Mouse (Mus musculus): Measurements from ENCODE around the gene Kif12. TPM values are rescaled to one million over a fixed set of nuclear protein-coding genes. Genes with fewer than 3 reads are reported as not detected.

The Kif12 gene
- total RNA-seq, 1 experiment = not detected

DNA sequence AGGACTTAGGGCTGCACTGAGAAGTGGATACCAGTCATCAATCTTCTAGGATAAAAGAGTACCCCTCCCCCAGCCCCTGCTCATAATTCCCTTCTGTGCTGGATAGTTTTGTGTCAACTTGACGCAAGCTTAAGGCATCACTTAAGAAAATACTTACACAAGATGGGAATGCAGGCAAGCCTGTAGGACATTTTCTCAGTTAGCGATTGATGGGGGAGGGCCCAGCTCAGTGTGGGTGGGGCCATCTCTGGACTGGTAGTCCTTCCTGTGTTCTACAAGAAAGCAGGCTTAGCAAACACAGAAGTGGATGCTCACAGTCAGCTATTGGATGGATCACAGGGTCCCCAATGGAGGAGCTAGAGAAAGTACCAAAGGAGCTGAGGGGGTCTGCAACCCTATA lies 22.4 kb upstream of the Kif12 start:
- in situ Hi-C loops (cut with MboI; ENCODE audit: low sequenced_read_pairs in 2 of 2, unreplicated experiment in 2 of 2) = no loop called here
- H3K4me1 ChIP-seq (ENCODE audit: control insufficient read depth in 2 of 2, insufficient read depth in 2 of 2, low read length in 2 of 2, poor library complexity in 1 of 2) = no peaks in the 10 kb centered on the region
- no peaks in the 10 kb centered on the region for H3K9me3 ChIP-seq (ENCODE audit: control insufficient read depth, insufficient read depth, low read depth, low read length)
- no peak for TF ChIP-seq MAFK (IDR thresholded peaks at IDR 0.05; ENCODE audit: insufficient read depth, low read depth, low read length)
- no peak for TF ChIP-seq CHD2 (IDR thresholded peaks at IDR 0.05; ENCODE audit: low read depth, low read length)
- TF ChIP-seq HCFC1 (IDR thresholded peaks at IDR 0.05; ENCODE audit: borderline replicate concordance, insufficient read depth, low read length) = no peak
- TF ChIP-seq ZNF384 (IDR thresholded peaks at IDR 0.05; ENCODE audit: low read depth, low read length) = no peak
- no peak for TF ChIP-seq ZC3H11A (IDR thresholded peaks at IDR 0.05; ENCODE audit: borderline replicate concordance, low read depth, low read length)
- H3K36me3 ChIP-seq (ENCODE audit: control insufficient read depth, insufficient read depth, low read length, poor library complexity, severe bottlenecking) = no peaks in the 10 kb centered on the region
- no peak overlapping the region for H3K27ac ChIP-seq (ENCODE audit: insufficient read depth, low read depth, low read length, poor library complexity, severe bottlenecking)
- DNase-seq (ENCODE audit: low read depth, low spot score) = no peak
- H3K9ac ChIP-seq (ENCODE audit: insufficient read depth, low read depth, low read length, poor library complexity, severe bottlenecking) = no peak overlapping the region
- H3K4me3 ChIP-seq (ENCODE audit: insufficient read depth in 1 of 2, low read depth in 1 of 2, low read length in 2 of 2, poor library complexity in 1 of 2, severe bottlenecking in 1 of 2) = no peak overlapping the region

DNA sequence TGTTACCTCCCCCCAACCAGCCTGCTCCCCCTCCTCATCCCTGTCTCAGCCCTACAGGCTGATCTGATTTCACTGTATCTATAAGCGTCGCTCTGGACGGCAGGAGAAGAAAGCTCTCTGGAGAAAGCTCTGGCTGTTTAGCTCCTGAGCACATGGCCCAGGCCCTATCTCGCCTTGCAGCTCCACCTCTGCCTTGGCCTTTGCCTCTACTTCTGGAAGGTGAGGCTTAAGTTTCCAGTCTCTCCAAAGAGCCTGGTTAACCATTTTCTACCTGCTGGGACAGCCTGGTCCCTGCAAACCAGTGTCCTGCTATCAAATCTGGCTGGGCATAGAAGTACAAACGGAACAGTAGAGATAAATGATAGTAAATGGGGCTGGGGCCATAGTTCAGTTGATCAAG lies 19.7 kb upstream of the Kif12 start:
- no peaks in the 10 kb centered on the region for H3K4me1 ChIP-seq (ENCODE audit: control insufficient read depth in 2 of 2, insufficient read depth in 2 of 2, low read length in 2 of 2, poor library complexity in 1 of 2)
- no peak overlapping the region for H3K4me3 ChIP-seq (ENCODE audit: insufficient read depth in 1 of 2, low read depth in 1 of 2, low read length in 2 of 2, poor library complexity in 1 of 2, severe bottlenecking in 1 of 2)
- no peak for DNase-seq (ENCODE audit: low read depth, low spot score)
- in situ Hi-C loops (cut with MboI; ENCODE audit: low sequenced_read_pairs in 2 of 2, unreplicated experiment in 2 of 2) = no loop called here
- no peak overlapping the region for H3K9ac ChIP-seq (ENCODE audit: insufficient read depth, low read depth, low read length, poor library complexity, severe bottlenecking)
- no peaks in the 10 kb centered on the region for H3K9me3 ChIP-seq (ENCODE audit: control insufficient read depth, insufficient read depth, low read depth, low read length)
- no peak for TF ChIP-seq MAFK (IDR thresholded peaks at IDR 0.05; ENCODE audit: insufficient read depth, low read depth, low read length)
- no peak for TF ChIP-seq CHD2 (IDR thresholded peaks at IDR 0.05; ENCODE audit: low read depth, low read length)
- TF ChIP-seq ZC3H11A (IDR thresholded peaks at IDR 0.05; ENCODE audit: borderline replicate concordance, low read depth, low read length) = no peak
- TF ChIP-seq HCFC1 (IDR thresholded peaks at IDR 0.05; ENCODE audit: borderline replicate concordance, insufficient read depth, low read length) = no peak
- no peak for TF ChIP-seq ZNF384 (IDR thresholded peaks at IDR 0.05; ENCODE audit: low read depth, low read length)
- H3K36me3 ChIP-seq (ENCODE audit: control insufficient read depth, insufficient read depth, low read length, poor library complexity, severe bottlenecking) = no peaks in the 10 kb centered on the region
- H3K27ac ChIP-seq (ENCODE audit: insufficient read depth, low read depth, low read length, poor library complexity, severe bottlenecking) = no peak overlapping the region

DNA sequence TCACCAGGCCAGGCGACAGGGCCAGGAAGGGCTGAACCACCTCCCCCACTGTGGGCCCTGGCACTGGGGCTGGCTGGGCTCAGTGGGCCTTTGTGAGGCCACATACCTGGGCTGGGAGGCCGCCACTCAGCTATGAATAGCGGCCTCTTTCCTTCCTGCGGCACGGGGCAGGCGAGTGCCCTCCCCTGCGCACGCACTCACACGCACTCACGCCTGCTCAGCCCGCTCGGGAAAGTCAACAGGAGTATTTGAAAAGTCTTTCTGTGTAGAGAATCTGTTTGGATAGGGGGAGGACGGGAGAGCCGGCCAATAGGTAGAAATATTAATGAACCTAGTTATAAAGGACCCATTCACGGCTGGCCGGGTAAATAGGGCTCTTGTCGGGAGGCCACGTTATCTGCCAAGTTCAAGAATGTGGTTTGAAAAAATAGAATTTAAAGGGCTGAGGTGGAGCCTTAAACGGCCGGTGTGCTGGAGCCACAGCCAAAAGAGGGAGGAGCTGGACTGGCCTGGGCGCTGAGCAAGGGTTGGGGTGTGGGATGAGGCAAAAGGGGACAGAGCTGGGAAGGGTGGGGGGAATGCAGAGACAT lies 14.4 kb upstream of the Kif12 start:
- Histone ChIP-seq H3K4me3 (ENCODE audit: insufficient read depth in 1 of 2, low read depth in 1 of 2, low read length in 2 of 2, poor library complexity in 1 of 2, severe bottlenecking in 1 of 2) (no peak overlapping the region), H3K36me3 (ENCODE audit: control insufficient read depth, insufficient read depth, low read length, poor library complexity, severe bottlenecking) (no peaks in the 10 kb centered on the region), H3K27ac (ENCODE audit: insufficient read depth, low read depth, low read length, poor library complexity, severe bottlenecking) (no peak overlapping the region), H3K9me3 (ENCODE audit: control insufficient read depth, insufficient read depth, low read depth, low read length) (no peaks in the 10 kb centered on the region), H3K9ac (ENCODE audit: insufficient read depth, low read depth, low read length, poor library complexity, severe bottlenecking) (no peak overlapping the region), H3K4me1 (ENCODE audit: control insufficient read depth in 2 of 2, insufficient read depth in 2 of 2, low read length in 2 of 2, poor library complexity in 1 of 2) (no peaks in the 10 kb centered on the region)
- in situ Hi-C loops (cut with MboI; ENCODE audit: low sequenced_read_pairs in 2 of 2, unreplicated experiment in 2 of 2) = no loop called here
- TF ChIP-seq HCFC1 (IDR thresholded peaks at IDR 0.05; ENCODE audit: borderline replicate concordance, insufficient read depth, low read length) (no peak), CHD2 (IDR thresholded peaks at IDR 0.05; ENCODE audit: low read depth, low read length) (no peak), ZC3H11A (IDR thresholded peaks at IDR 0.05; ENCODE audit: borderline replicate concordance, low read depth, low read length) (no peak)
- no peak for DNase-seq (ENCODE audit: low read depth, low spot score)

DNA sequence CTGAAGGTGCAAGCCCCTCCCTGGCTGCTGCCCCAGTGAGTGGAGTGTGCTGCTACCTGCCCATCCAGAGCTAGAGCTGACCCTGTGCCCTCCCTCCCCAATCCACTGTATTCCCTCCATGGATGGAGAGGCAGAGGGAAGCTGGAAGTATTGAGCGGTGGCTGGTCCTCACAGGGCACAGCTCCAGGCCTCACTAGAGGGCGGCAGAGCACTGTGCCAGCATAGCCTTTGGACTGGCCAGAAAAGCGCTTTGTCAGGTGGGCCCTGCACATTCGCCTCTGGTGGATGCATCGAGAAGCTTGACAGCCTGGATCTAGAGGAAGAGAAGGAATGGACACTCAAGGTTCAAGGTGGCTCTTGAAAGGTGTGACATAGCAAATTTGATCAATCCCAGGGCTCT lies 9.6 kb upstream of the Kif12 start:
- Histone ChIP-seq H3K27ac (ENCODE audit: insufficient read depth, low read depth, low read length, poor library complexity, severe bottlenecking) (no peak overlapping the region), H3K36me3 (ENCODE audit: control insufficient read depth, insufficient read depth, low read length, poor library complexity, severe bottlenecking) (no peaks in the 10 kb centered on the region), H3K9ac (ENCODE audit: insufficient read depth, low read depth, low read length, poor library complexity, severe bottlenecking) (no peak overlapping the region), H3K9me3 (ENCODE audit: control insufficient read depth, insufficient read depth, low read depth, low read length) (no peaks in the 10 kb centered on the region), H3K4me1 (ENCODE audit: control insufficient read depth in 2 of 2, insufficient read depth in 2 of 2, low read length in 2 of 2, poor library complexity in 1 of 2) (no peaks in the 10 kb centered on the region), H3K4me3 (ENCODE audit: insufficient read depth in 1 of 2, low read depth in 1 of 2, low read length in 2 of 2, poor library complexity in 1 of 2, severe bottlenecking in 1 of 2) (no peak overlapping the region)
- DNase-seq (ENCODE audit: low read depth, low spot score) = no peak
- TF ChIP-seq CHD2 (IDR thresholded peaks at IDR 0.05; ENCODE audit: low read depth, low read length) (no peak), HCFC1 (IDR thresholded peaks at IDR 0.05; ENCODE audit: borderline replicate concordance, insufficient read depth, low read length) (no peak), ZNF384 (IDR thresholded peaks at IDR 0.05; ENCODE audit: low read depth, low read length) (no peak)
- in situ Hi-C loops (cut with MboI; ENCODE audit: low sequenced_read_pairs in 2 of 2, unreplicated experiment in 2 of 2) = no loop called here

DNA sequence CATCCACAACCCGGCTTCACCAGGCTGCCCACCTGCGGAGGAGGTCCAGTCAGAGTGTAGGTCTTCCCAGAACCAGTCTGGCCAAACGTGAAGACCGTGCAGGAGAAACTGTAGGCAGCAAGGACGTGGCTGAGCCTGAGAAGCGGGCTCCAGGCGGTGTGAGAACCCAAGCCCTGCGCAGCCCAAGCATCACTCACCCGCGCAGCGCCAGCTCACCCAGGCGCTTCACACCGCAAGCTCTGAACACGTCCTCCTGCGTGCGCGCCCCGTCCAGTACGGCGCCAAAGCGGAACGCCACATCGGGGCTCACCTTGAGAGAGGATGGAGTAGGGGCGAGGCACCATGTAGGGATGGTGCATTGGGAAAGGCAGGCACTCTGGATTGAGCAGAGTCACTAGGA lies 809 bp downstream of the Kif12 start:
- Histone ChIP-seq H3K27ac (ENCODE audit: insufficient read depth, low read depth, low read length, poor library complexity, severe bottlenecking) (no peak overlapping the region), H3K9ac (ENCODE audit: insufficient read depth, low read depth, low read length, poor library complexity, severe bottlenecking) (peak overlapping the region; percentile 4; the same call in 1 of the 2 replicates), H3K4me1 (ENCODE audit: control insufficient read depth in 2 of 2, insufficient read depth in 2 of 2, low read length in 2 of 2, poor library complexity in 1 of 2) (no peaks in the 10 kb centered on the region), H3K4me3 (ENCODE audit: insufficient read depth in 1 of 2, low read depth in 1 of 2, low read length in 2 of 2, poor library complexity in 1 of 2, severe bottlenecking in 1 of 2) (peak overlapping the region; percentile 40 to 48; a peak in 3 of 4 replicates), H3K36me3 (ENCODE audit: control insufficient read depth, insufficient read depth, low read length, poor library complexity, severe bottlenecking) (no peaks in the 10 kb centered on the region), H3K9me3 (ENCODE audit: control insufficient read depth, insufficient read depth, low read depth, low read length) (no peaks in the 10 kb centered on the region)
- no peak for TF ChIP-seq ZC3H11A (IDR thresholded peaks at IDR 0.05; ENCODE audit: borderline replicate concordance, low read depth, low read length)
- no peak for DNase-seq (ENCODE audit: low read depth, low spot score)
- in situ Hi-C loops (cut with MboI; ENCODE audit: low sequenced_read_pairs in 2 of 2, unreplicated experiment in 2 of 2) = no loop called here
